Mouse (Mus musculus): ENCODE data around the gene Calhm5.

Calhm5 gene

DNA sequence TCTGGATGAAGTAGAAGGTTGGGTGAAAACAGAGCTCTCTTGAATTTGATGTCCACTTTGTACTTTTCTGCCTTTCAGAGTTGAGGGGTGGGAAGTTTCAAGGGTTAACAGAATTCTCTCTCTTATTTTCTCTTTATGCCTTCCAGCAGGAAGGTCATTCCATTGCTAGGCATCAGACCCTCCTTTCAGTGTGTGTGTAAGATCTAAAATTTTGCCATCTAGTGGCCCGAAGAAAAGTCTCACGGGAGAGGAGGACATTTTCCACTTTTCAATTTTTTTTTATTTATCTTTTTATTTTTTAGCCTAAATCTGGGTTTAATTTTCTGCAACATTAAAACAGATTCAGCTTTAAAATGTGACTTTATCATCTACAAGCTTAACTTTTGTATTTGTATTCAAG lies 24.7 kb downstream of the Calhm5 start:
- in situ Hi-C loops (cut with MboI, MseI), result no loop called here

GRCm38 (mm10) chr10:34070999-34071492 lies 25.3 kb downstream of the Calhm5 start:
- in situ Hi-C loops (cut with MboI, MseI), result no loop called here

- in situ Hi-C loops (cut with MboI, MseI), result no loop called here
Measured at GRCm38 (mm10) chr10:34069606-34070005, 26.7 kb downstream of the Calhm5 start.

GRCm38 (mm10) chr10:34066591-34066990 lies 29.7 kb downstream of the Calhm5 start:
- in situ Hi-C loops (cut with MboI, MseI), result no loop called here

- in situ Hi-C loops (cut with MboI, MseI), result no loop called here
Measured at GRCm38 (mm10) chr10:34053987-34054386, 42.3 kb downstream of the Calhm5 start.

- in situ Hi-C loops (cut with MboI, MseI), result loop anchor here (5.0 to 10.0 kb wide), 2 partner anchors 53 to 791 kb away; partner anchors contain the start of gene Calhm5
Measured at GRCm38 (mm10) chr10:34044210-34044609, 52.1 kb downstream of the Calhm5 start, which contains the start of gene Calhm4. Calhm4 (minus strand) TSS chr10:34044310.
